Mouse (Mus musculus) ES-E14 (cell line): ENCODE data around the gene Gabrb2.

ENCODE experiments used
- CHD2 ChIP-seq: IDR thresholded peaks from 2 replicates; pipeline ENCODE4 v1.6.1; 2014; ENCODE audit warnings: mild to moderate bottlenecking, low read depth, low read length, inconsistent platforms
- HCFC1 ChIP-seq: IDR thresholded peaks from 2 replicates; pipeline ENCODE4 v1.6.1; 2012; ENCODE audit warnings: low read length, inconsistent platforms, borderline replicate concordance; ENCODE audit not compliant: insufficient read depth
- MAFK ChIP-seq: IDR thresholded peaks from 2 replicates; pipeline ENCODE4 v1.6.1; 2014; ENCODE audit warnings: mild to moderate bottlenecking, low read depth, low read length, inconsistent platforms; ENCODE audit not compliant: insufficient read depth
- ZC3H11A ChIP-seq: IDR thresholded peaks from 2 replicates; pipeline ENCODE4 v1.6.1; 2012; ENCODE audit warnings: low read depth, mild to moderate bottlenecking, inconsistent platforms, low read length, borderline replicate concordance
- ZNF384 ChIP-seq: IDR thresholded peaks from 2 replicates; pipeline ENCODE4 v1.6.1; 2012; ENCODE audit warnings: low read depth, low read length, inconsistent platforms

DNA sequence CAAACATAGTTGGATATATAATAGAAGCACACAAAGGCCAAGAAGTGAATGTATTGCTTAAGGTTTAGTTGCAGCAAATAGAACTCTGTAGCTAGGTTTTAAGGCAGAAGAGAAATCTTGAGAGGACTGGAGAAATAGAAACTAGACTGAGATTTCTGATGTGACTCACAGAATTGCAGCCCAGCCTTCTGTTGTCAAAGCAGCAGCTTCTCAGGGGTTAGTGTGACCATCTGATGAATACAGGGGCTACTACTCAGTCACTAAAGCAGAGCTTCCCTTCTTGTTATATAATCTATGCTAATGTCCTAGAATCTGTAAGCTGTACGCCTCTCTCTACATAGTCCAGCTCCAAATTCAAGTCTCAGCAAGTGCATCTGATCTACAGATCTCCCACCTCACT, 116.3 kb downstream of the Gabrb2 start:
- TF ChIP-seq HCFC1 (no peak), ZC3H11A (no peak), MAFK (no peak), CHD2 (no peak), ZNF384 (no peak)
